Mouse (Mus musculus) cerebellum, adult (tissue): ENCODE data around the gene Rnf182.

Experiments
- ATAC-seq: cut with Nextera tagmentation; 2 replicates; pipeline ENCODE4 v1.9.2; 2017; ENCODE audit warnings: mild to moderate bottlenecking, moderate library complexity, mixed read lengths; ENCODE audit not compliant: insufficient number of reproducible peaks, low FRiP score, low TSS enrichment

Gene Rnf182

DNA sequence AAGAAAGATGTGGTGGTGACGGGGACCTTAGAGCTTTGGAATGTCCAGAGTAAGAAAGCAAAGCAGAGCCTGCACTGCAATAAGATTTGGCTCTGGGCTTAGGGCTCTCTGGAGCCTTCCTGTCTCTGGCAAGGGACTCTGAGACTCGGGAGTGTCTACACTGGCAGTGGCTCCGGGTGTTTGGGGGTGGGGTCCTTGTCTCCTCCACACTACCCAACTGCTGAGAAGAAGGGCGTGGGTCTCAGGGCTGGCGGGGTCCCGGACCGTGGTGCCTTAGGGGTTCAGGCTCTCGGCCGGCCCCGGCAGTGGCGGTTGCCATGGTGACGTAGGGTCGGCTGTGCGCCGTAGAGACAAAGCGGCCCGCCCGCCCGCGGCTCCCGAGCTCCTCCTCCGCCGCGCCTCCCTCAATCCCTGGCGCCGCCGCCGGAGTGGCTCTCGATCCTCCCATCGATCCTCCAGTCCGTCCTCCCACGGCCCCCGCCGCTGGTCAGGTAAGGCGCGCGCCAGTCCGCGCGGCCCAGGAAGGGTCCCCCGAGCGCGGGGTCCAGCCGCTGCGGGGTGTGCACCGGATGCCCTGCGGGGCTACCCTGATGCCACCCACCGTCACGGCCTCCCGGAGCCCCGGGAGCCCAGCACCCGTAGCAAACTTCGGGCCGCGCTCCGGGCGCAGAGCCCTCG is at the start of gene Rnf182:
Gene Rnf182 (plus strand): TSS at position 134 of the 678 bp plus-strand sequence.
- ATAC-seq = peak; percentile 92

DNA sequence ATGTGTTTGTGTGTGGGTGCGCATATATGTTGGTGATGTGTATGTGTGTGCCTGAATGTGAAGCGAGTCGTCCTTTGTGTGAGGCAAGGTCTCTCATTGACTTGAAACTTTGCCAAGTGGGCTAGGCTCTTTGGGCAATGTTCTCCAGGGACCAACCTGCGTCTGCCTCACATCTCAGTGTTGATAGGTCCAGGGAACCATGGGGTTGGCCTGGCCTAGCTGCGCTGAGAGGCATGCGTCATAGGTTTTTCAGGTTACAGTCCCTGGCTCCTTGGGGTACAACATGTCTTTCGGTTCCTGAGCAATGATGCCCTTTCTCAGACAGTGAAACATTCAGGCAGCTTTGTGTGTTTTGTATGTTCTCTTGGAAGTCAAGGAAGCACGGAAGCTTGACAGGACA is 49.3 kb upstream of the Rnf182 start:
- no peak for ATAC-seq

DNA sequence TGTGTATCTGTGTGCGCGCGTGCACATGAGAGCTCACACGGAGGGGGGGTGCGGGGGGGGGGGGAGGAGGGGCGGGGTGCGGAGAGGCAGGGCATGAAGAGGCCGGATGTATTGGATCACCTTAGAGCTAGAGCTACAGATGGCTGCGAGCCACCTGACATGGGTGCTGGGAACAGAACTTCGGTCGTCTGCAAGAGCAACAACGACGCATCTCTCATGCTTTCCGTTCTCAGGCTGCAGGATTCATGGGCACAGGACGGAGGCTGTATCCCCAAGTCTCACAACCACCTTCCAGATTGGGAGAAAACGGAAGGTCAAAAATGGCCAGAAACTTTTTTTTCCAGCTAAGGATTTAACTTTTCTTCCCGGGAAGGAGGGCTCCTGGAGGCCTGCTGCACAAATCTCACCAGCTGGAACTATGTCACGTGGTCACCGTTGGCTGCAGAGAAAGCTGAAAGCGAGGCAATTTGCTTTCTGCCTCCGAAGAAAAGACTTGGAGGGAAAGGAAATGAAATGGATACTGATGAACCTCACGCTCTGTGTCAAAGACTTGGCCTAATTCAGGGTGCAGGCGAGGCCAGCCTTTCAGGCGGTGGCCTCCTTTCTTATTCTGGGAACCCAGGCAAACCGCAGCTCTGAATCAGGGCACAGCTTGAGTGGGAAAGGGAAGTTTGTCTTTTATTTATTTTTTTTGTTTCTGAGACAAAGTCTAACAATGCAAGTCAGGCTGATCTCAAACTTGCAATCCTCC is 48.2 kb upstream of the Rnf182 start:
- no peak for ATAC-seq

DNA sequence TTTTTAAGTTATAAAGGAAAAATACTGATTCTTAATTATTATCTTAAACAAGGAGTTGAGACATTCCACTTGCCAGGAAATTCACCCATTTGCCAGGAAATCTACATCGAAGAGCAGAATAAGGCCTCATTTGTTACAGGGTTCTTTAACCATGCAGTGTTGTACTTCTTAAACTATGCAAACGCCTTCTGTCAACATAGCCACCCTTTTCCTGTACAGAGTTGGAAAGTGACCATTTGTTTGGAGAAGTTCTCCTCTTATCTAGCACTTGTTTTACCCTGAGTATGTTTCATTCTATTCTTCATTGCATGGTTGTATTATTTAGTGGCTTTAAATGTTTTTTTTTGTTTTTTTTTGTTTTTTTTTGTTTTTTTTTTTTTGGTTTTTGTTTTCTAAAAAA is 41.5 kb upstream of the Rnf182 start:
- no peak for ATAC-seq

DNA sequence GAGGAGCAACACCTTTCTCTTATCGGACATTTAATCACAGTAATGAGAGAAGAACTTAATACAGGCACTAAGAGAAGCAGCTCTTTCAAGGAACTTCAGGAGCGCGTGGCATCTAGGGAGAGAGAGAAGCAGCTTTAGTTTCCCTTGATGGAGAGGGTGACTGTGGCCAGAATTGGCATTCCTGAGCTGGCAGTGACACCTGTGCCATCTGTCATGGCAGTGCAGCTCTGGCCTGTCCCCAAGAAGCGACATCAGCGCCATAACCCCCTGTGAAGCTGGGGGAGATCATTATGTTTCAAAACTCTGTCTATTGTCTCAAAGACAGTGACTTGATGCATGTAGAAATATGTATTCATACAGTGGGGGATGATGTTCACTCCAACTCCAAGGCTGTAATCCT is 40.1 kb upstream of the Rnf182 start:
- peak; percentile 84 for ATAC-seq

DNA sequence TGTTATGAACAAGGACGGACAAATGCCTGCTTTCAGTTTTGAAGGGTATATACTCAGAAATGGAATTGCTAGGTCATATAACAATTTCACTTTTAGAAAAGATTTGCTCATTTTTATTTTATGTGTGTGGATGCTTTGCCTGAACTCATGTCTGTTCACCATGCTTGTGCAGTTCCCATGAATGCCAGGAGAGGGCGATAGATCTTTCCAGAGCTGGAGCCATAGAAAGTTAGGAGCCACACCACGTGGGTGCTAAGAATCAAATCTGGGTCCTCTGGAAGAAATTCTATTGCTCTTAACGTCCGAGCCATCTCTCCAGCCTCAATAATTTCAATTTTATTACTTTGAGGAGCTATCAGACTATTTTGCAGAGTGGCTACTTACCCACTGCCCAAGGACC is 38.3 kb upstream of the Rnf182 start:
- ATAC-seq = no peak

DNA sequence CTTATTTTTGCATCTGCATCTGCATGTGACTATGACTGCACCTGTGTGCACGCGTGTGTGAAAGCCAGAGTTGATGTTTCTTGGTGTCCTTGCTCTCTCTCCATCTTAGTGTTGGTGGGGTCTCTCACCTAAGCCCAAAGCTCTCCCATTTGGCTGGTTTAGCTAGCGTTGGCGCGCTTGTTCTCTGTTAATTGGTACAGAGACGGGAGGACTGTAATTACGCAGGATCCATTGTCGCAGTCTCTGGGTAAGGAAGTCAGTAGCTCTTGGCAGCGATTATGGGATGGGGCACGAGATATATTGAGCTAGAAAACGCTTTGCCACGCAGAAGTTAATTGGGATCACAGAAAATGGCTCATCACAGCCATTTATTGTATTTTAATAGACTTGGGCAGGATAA is 37.7 kb upstream of the Rnf182 start:
- no peak for ATAC-seq

DNA sequence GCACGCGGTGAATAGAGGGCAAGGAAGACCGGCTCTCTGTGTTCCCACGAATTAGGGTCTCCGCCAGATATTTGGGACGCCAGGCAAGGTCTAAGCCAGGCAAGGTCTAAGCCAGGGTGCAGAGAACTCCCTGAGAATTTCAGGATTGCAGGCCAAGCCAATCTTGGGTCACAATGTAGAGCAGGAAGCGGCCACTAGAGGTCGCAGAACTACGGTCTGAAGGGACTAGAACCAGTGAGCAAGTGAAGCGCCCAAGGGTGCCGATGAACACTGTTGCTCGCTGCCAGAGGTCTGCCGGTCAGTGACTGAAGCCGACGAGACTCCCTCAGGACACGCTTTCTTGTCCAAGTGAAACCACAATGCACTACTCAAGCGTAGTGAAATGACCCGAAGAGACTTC is 35.8 kb upstream of the Rnf182 start:
- ATAC-seq = peak; percentile 50; the same call in 1 of the 2 replicates

DNA sequence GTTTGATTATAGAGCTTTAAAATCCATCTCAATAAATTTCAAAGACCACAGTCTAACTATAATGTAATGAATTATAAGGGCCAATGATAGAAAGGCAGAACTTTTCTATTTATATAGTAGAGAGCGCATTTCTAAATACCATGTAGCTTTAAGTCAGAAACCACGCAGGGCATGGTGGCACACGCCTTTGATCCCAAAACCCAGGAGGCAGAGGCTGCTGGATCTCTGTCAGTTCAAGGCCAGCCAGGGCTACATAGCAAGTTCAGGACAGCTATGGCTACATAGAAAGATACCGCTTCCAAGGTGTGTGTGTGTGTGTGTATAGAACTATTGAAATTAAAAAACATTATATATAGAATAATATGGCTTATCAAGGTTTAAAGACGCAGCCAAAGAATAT is 34.8 kb upstream of the Rnf182 start:
- no peak for ATAC-seq

DNA sequence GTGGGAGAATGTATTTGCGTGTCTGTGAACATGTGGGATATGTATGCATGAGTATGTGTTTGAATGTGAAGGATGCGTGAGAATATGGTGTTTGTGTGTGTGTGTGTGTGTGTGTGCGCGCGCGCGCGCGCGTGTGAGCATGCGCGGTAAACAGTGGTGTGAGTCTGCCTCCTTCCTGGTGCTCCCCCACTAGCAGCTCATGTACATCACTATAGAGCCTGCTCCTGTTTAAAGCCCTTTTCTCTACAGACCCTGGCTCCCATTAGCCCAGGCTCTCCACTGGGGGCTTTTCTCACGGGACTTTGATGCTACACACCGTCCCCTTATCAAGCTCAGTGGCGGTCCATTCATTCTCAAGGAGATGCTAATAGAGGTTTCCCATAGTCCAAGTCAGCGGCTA is 32.5 kb upstream of the Rnf182 start:
- ATAC-seq = no peak

DNA sequence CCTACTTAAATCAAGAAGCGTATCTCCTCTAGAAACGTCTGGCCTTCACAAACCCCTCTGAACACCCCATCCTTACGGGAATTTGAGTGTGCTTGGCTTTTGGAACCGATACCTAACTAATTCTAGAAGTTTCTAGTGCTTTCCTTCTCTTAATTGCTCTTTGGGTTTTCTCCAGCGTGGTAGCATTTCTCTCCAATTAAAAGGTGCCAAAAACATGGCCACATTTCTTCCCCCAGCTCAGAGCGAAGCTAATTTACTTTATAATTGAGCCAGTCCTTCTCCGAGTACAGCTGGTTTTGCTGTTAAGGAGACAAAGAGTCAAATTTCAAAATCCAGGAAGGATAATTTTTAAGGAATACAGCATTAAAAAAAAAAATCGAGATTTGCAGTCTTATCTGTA is 32.0 kb upstream of the Rnf182 start:
- no peak for ATAC-seq

DNA sequence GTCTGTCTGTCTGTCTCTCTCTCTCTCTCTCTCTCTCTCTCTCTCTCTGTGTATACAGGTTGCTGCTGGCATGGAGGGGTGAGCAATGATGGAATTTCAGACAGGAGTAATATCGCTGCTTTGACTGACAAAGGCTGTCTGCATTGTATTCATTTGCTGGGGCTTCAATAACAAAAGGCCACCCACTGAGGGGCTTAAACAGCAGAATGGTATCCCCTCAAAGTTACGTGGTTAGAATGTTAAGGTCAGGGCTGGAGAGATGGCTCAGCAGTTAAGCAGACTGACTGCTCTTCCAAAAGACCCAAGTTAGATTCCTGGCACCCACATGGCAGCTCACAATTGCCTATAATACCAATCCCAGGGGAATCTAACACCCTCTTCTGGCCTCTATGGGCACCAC is 30.2 kb upstream of the Rnf182 start:
- ATAC-seq = no peak

DNA sequence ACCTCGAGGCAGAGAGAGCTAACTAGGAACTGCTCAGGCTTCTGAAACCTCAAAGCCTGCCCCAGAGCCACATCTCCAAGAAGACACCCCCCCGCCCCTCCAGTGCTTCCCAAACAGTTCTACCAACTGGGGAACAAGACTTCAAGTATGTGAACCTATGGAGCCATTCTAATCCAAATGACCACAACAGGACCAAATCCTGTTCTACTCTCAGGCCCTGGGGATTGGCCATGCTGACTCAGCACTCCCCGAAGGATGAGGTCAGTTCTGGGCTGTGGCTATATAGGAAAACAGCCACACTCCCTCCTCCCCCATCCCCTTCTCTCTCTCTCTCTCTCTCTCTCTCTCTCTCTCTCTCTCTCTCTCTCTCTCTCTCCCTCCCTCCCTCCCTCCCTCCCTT is 28.5 kb upstream of the Rnf182 start:
- ATAC-seq = no peak

DNA sequence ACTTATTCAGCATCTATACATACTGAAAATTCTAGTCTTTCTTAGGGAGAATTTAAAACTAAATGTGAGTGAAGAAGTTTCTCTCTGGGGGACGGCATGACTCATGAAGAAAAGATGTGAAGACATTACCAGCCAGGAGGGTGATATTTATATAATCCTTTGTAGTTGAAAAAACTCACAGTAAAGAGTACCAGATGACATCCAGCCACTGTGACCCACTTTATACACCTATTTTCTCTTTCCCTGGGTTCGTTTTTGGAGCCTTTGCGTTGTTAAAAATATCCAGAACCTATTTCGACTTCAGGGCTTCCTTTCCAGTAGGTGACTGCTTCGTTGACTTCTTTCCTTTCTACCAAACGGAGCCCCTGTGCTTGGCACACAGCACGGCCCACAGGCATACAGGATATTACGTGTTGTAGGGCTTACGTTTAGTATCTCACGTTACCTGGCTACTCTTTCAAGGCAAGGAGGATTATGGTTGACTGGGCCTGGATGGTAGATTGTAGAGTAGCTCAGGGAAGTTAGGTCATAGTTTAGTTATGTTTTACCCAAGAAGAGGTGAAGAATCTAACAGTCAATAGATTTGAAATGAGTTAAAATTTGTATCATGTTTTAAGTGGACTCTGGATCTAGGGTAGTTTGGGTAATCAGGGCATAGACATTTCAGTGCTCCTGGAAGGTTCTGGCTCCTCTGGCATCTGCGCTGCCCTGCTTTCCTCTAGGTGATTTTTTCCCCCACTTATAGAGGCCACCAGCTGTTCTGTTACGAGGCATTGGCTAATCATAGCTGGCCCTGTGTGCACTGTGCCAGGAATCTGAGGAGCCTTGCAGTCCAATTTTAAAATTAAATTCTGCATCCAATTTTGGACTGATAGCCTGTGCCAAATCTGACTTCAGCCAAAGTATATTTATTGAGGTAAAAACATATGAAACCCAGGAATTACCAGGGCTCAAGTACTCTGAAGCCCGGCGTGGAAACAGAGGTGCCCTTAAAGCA is 27.4 kb upstream of the Rnf182 start:
- peak; percentile 86 for ATAC-seq

DNA sequence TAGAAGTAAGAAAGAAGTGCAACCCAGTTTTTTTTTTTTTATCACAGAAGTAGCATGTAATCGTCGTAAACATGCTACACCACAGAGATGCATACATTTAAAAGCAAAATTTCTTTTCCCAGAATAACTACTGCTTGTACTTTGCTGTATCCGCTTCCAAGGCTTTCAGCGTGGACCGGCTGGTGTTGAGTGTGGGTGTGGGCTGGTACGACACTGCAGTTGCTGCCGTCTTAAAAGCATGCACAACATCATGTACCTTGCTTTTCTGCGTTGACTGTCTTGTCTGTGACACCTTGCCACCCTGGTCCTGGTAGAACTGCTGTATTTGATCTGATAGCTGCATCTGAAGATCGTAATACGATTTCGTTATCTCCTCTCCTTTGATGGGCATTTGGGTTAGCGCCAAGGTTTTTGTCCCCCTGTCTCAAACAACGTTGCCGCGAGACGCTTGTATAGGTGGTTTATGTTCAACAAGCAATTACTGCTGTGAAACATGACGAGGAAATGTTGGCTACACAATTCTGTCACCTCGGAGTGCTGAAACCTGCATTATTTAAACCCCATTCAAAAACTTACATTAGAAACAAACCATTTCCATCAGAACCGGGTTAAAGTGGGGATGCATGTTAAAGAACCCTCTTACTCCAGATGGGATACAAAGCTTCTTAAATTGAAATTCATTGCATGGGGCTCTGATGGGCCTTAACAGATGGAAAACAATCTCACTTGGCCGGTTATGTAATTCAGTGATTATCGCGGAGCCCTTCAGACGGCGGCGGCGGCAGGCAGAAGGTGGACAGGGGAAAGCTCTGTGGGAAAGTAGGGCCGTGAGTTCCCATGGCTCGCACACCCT is 23.5 kb upstream of the Rnf182 start:
- no peak for ATAC-seq

DNA sequence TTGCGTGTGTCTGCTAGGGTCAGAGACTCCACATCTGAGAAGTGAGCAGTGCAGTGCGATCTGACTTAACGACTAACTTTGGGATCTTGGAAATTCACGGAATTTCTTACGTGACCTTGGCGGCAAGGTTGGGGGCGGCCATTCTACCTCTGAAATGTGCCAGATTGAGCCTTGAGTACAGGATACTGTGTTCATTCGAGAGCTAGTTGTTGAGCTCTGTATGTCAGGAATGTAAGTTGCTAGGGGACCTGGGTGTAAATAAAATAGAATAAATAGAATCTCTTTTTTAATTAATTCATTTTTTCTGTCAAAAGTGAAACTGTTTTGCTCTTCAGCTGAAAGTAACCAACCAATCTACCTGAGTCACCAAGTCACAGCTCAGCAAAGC is 22.8 kb upstream of the Rnf182 start:
- no peak for ATAC-seq

DNA sequence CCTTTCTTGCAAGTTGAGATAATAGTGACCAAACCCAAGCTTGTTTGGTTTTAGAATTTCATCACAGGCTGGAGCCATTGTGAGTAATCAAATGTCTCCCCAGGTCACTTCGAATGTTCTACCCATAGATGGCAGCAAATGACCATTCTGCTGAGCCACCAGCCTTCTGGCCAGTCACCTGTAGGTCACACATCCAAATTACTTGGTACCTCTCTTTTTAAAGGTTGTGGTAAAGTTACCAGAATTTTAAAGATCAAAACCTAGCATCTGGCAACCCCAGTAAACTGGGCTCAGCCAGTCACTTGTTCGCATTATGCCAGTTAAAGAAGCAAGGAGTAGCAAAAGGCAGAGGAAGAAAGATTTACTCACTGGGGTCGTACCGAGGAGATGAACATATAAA is 19.6 kb upstream of the Rnf182 start:
- peak; percentile 72; the same call in 1 of the 2 replicates for ATAC-seq

DNA sequence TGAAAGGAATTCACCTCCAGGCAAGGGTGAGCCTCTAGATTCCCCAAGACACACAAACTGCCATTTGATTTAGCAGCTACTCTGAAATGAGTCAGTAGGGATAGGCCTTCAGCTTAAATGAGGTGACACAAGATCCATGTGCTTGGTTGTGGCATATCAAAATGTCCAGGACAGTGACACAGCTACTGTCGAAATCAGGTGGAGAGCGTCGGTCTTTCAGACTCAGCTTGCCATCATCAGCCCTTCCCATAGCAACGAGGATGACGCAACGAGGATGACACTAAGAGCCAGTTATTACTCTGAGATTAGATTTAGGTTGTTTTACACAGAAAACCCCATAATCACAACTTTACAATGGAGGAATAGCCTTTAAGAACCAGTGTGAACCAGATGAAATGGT is 14.5 kb upstream of the Rnf182 start:
- no peak for ATAC-seq

DNA sequence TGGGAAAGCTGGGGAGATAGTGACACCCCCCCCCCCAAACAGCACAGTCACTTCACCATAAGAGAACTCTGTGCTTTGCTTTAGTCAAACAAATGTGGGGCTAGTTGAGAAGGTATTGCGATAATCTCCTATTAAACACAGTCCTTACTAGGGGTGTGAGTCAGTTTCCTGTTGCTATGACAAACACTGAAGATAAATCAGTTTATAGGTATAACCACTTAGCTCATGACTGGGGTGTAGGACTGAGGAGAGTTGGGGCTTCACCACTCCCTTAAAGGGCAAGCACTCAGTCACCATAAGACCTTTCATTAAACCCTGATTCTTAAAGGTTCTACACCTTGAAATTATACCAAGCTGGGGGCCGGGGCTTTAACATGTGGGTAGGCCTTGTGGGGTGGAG is 13.1 kb upstream of the Rnf182 start:
- no peak for ATAC-seq

DNA sequence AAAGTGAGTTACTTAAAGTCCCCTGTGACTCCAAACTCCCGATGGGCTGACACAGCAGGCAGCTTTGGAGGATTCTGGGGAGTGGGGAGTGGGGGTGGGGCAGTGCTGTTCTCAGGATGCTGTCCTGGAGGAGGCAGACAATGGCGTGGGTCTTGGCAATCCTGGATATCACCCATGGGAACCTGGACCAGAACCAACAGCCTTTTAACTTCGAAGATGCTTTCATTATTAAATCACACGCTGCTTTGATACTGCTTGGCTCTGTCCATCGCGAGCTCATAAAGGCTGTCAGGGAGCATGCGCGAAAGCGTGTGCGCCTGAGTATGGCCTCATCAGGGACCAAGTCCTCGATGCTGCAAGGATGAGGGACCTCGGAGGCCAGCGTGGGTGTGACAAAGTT is 12.5 kb upstream of the Rnf182 start:
- no peak for ATAC-seq
